Mouse (Mus musculus): Measurements from ENCODE around the gene Tead1.

DNA sequence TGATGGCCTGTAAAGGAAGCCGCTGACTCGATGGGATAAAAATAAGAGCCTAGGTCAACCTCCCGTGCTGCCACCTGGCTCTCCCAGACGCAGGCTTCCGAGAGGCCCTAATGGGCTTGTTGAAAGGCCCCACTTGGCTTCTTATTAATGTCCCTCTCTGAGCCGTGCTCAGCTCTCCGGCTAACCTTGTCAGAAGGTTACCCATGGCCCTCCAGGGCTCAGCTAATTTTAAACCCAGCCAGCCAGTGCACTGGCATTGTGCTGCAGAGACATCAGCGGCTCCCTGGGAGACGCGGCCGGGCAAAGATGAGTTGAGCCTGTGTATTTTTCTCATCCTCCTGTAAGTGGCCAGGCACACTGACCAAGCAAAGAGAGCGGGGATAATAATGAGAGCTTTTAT is 62.7 kb downstream of the Tead1 start:
- TF ChIP-seq CTCF (IDR thresholded peaks at IDR 0.05; ENCODE audit: low read depth) (no peak), EP300 (IDR thresholded peaks at IDR 0.05; ENCODE audit: low read depth) (no peak)
